Mouse (Mus musculus) thymus, adult 2 months (tissue): Measurements from ENCODE around the gene Palm.

Experiments
- CTCF ChIP-seq: fragments of 200-500 bp; IDR thresholded peaks from 2 replicates; pipeline ENCODE4 v1.5.1; 2012; ENCODE audit warnings: mild to moderate bottlenecking, control low read depth, low read length, moderate library complexity, borderline replicate concordance; ENCODE audit not compliant: control insufficient read depth, poor library complexity, insufficient read depth; ENCODE audit errors: extremely low read depth
- POLR2A ChIP-seq: fragments of 200-500 bp; IDR thresholded peaks from 2 replicates; pipeline ENCODE4 v1.6.1; 2012; ENCODE audit warnings: mild to moderate bottlenecking, low read length, control low read depth, moderate library complexity; ENCODE audit not compliant: control insufficient read depth, poor library complexity, insufficient read depth; ENCODE audit errors: extremely low read depth

DNA sequence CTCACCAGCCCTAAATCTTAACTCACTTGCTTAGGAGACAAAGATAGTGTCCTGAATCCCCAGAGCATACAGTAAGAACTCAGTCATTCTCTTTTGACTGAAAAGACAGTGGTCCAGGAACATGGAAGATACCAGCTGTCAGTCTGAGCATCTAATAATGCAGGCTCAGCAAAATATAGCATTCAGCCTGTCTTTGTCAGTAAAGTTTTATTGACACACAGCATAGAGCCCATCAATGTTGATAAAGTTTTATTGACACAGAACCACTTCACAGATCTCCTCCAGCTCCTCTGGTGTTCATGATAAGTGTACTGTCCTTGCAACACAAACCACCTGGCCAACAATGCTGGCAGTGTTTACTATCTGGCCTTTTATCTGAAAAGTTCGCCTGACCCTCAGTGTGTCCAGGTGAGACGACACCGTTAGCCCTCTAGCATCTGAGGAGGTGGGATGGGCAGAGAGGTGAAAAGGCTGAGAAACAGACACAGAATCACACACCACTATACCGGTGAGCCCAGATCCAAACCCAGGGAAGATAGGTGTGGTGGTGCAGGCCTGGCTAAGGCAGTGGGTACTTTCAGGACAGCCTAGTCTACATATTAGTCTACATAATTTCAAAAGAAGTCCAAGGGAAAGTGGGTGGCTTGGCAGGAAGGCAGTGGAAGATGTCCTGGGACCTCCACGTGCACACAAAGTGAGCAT, 882 bp upstream of the Palm start:
- no peak for TF ChIP-seq CTCF
- TF ChIP-seq POLR2A, result no peak
